Mouse (Mus musculus): ENCODE data around the gene Myl6. TPM values are rescaled to one million over a fixed set of nuclear protein-coding genes. Genes with fewer than 3 reads are reported as not detected.

Gene Myl6
- total RNA-seq (2021) = 100 to 1,000 TPM; 242 to 302 TPM
- polyA plus RNA-seq (2012; rRNA removed) = 379 and 468 TPM in 2 replicates
- long read RNA-seq, transcript Myl6-201 (6 exons, 665 nt) = major isoform, 104 of 171 reads
- long read RNA-seq, transcript Myl6-206 (7 exons, 691 nt) = minor isoform, 29 of 171 reads
- long read RNA-seq, transcript Myl6-209 (1 exons, 3,040 nt) = minor isoform, 5 of 171 reads
- long read RNA-seq, partial matches to known transcripts = 15 of 171 reads
- long read RNA-seq, other reads (novel, unspliced or antisense) = 16 of 171 reads

DNA sequence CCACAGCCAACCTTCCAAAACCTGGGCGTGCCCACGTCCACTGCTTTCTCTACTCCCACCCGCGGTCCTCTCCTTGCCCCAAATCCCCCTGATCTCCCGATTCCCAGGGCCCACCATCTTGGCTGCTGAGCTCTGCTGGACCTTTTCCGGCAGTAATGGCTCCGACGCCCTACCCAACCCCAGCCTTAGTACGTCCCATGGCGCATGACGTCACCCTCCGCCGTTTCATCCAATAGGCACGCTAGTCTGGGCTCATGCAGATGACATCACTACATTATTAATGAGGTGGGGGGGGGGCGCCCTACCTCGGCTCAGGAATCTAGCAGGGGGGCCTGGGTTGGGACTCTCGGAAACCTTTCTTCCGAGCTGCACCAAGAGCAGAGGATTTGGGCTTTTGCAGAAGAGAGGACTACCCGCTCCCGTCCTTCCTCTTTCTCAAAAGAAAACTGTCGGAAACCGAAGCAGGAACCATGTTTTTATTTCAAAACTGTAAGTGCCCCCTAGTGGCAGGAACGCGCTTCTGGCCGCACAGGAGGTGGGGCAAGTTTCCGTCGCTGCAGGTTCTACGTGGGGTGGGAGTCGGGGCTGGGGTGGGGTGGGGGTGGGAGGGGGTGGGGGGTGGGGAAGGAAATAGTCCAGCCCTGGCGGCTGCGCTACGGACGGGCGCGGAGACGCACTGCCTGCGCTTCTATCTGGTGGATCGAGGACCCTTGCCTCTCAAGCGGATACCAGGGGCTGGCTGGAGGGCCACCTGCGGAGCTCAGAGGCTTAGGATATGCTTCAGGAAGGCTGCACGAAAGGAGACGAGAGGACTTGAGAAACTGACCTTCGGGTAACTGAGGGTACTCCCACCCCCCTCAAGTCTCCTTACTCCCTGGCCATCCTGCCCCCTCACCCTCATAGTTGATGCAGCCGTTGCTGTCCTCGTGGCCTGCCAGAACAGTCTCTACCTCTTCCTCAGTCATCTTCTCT, at the start of gene Myl6:
Myl6 (minus strand) TSS at position 451 of the 972 bp plus-strand sequence.
- peak within 1 kb of the TSS; percentile 77 for H3K9ac ChIP-seq (ENCODE audit: low read depth, low read length)
- peak; percentile 95 to 97 for DNase-seq
- WGBS = under 1% methylated on average over 45 of the region's 45 CpGs
- no peaks in the 10 kb centered on the region for H3K79me2 ChIP-seq (replicated peaks; ENCODE audit: control insufficient read depth, insufficient read depth, low read length)
- H3K27ac ChIP-seq = peak within 1 kb of the TSS; percentile 100
- peaks cover 11% of the 10 kb centered on the region for H3K36me3 ChIP-seq (ENCODE audit: control insufficient read depth, insufficient read depth, low read length)
- no peaks in the 10 kb centered on the region for H3K27me3 ChIP-seq (ENCODE audit: control insufficient read depth, insufficient read depth, low read length)
- peaks cover 19% of the 10 kb centered on the region for H3K4me1 ChIP-seq (ENCODE audit: control insufficient read depth, insufficient read depth, low read length)
- peak within 1 kb of the TSS; percentile 99 for H3K4me3 ChIP-seq
- TF ChIP-seq CTCF (IDR thresholded peaks at IDR 0.05) = peak; percentile 78
- peak; percentile 100 for TF ChIP-seq POLR2A (IDR thresholded peaks at IDR 0.05; ENCODE audit: insufficient read depth, low read depth, low read length)
- peak; percentile 82; the same call in 1 of the 2 replicates for TF ChIP-seq EP300 (IDR thresholded peaks at IDR 0.05; ENCODE audit: insufficient read depth, low read depth, low read length)
- intact Hi-C loops (cut with DNase I) = loop anchor here (2.0 to 10.0 kb wide), 3 partner anchors 33 to 399 kb away; partner anchors contain the start of genes Baz2a and Esyt1

DNA sequence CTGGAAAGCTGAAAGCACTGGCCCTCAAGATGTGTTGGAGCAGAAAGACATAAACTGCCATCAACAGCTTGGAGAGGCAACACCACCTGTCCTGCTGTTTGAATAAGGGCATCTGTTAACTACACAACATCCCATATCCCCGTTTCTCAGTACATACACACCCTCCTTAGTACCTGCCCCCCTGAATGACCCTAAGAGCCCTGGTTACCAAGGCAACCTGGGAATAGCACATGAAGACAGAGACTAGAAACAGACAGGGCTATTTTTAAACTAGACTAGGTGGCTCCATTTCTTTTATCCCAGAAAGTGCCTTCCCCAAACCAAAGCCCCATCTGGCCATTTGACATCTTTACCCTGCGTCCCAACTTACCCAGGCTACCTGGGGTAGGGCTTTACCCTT, 49.2 kb upstream of the Myl6 start:
- H3K9ac ChIP-seq (ENCODE audit: low read depth, low read length) = no peak overlapping the region
- intact Hi-C loops (cut with DNase I) = loop anchor here (10.0 kb wide), 1 partner anchor 262 kb away; the partner anchor contains the start of genes Dnajc14 and Tmem198b

DNA sequence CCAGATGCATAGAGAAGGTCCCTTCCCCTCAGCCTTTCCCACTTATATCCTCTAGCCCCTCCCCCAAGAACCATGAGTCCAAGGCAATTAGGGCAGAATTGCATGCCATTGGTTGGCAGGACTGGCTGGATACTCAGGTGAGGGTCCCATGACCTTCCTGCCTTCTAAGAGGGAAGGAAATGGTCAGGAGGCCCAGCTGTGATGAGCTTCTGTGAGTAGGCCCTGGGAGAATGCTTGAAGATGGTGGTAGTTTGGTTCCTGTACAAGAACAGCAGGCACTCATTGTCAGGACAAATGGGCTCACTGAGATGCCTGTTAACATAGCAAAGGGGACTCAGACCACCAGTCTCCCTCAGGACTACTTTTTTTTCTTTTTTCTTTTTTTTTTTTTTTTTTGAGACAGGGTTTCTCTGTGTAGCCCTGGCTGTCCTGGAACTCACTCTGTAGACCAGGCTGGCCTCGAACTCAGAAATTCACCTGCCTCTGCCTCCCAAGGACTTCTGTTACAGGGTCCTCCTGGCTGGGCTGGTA, 44.5 kb upstream of the Myl6 start:
- no peak overlapping the region for H3K27ac ChIP-seq
- H3K4me1 ChIP-seq (ENCODE audit: control insufficient read depth, insufficient read depth, low read length) = peaks cover 4% of the 10 kb centered on the region
- TF ChIP-seq CTCF (IDR thresholded peaks at IDR 0.05) (no peak), EP300 (IDR thresholded peaks at IDR 0.05; ENCODE audit: insufficient read depth, low read depth, low read length) (no peak), POLR2A (IDR thresholded peaks at IDR 0.05; ENCODE audit: insufficient read depth, low read depth, low read length) (no peak)
- 94% methylated on average over 1 of the region's 1 CpGs for WGBS
- no peak overlapping the region for H3K4me3 ChIP-seq
- no peaks in the 10 kb centered on the region for H3K79me2 ChIP-seq (replicated peaks; ENCODE audit: control insufficient read depth, insufficient read depth, low read length)
- DNase-seq = no peak
- H3K9ac ChIP-seq (ENCODE audit: low read depth, low read length) = no peak overlapping the region
- peaks cover 1% of the 10 kb centered on the region for H3K36me3 ChIP-seq (ENCODE audit: control insufficient read depth, insufficient read depth, low read length)
- H3K27me3 ChIP-seq (ENCODE audit: control insufficient read depth, insufficient read depth, low read length) = no peaks in the 10 kb centered on the region
- intact Hi-C loops (cut with DNase I) = loop anchor here (5.0 kb wide), 1 partner anchor 131 kb away; no protein-coding TSS in a partner anchor

More for the DNA sequence above, 49.2 kb upstream of the Myl6 start:
- H3K4me3 ChIP-seq = no peak overlapping the region
- H3K27me3 ChIP-seq (ENCODE audit: control insufficient read depth, insufficient read depth, low read length) = no peaks in the 10 kb centered on the region
- peaks cover 3% of the 10 kb centered on the region; the same call in 1 of the 2 replicates for H3K4me1 ChIP-seq (ENCODE audit: control insufficient read depth, insufficient read depth, low read length)
- peaks cover 3% of the 10 kb centered on the region; the same call in 1 of the 2 replicates for H3K79me2 ChIP-seq (replicated peaks; ENCODE audit: control insufficient read depth, insufficient read depth, low read length)
- peaks cover 8% of the 10 kb centered on the region for H3K36me3 ChIP-seq (ENCODE audit: control insufficient read depth, insufficient read depth, low read length)
- no peak for TF ChIP-seq CTCF (IDR thresholded peaks at IDR 0.05)
- no peak for TF ChIP-seq POLR2A (IDR thresholded peaks at IDR 0.05; ENCODE audit: insufficient read depth, low read depth, low read length)
- no peak for TF ChIP-seq EP300 (IDR thresholded peaks at IDR 0.05; ENCODE audit: insufficient read depth, low read depth, low read length)
- no peak for DNase-seq
- WGBS = 48% methylated on average over 2 of the region's 2 CpGs
- no peak overlapping the region for H3K27ac ChIP-seq

DNA sequence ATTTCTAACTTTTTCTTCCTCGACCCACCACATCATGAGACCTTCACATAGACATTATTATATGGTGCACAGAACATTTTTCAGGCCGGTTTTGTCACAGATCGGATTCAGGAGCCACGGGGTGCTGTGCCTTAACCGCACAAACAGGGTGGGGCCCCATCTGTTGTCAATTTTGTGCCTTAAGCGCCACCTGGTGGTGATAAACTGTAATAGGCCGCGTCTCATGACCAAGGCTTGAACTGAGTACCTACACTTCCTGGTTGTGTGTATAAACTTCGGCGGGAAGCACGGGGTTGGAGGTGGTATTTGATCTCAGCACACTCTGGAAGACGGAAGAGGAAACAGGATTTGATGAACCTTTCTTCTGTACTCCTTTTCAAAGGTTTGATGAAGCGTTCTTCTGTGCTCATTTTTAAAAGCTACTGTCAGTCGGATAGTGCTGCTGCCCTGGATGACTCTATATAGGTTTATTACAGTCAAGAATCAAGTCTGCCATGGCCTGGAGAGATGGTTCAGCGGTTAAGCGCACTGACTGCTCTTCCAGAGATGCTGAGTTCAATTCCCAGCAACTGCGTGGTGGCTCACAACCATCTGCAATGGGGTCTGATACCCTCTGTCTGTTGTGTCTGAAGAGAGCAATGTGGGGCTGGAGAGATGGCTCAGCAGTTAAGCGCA, 42.5 kb upstream of the Myl6 start:
- intact Hi-C loops (cut with DNase I) = loop anchor here (1.0 to 5.0 kb wide), 3 partner anchors 17 to 129 kb away; partner anchors contain the start of gene Smarcc2
- peaks cover 2% of the 10 kb centered on the region; the same call in 1 of the 2 replicates for H3K4me1 ChIP-seq (ENCODE audit: control insufficient read depth, insufficient read depth, low read length)
- TF ChIP-seq CTCF (IDR thresholded peaks at IDR 0.05) (peak; percentile 96; the same call in 1 of the 2 replicates), POLR2A (IDR thresholded peaks at IDR 0.05; ENCODE audit: insufficient read depth, low read depth, low read length) (peak; percentile 44; the same call in 1 of the 2 replicates), EP300 (IDR thresholded peaks at IDR 0.05; ENCODE audit: insufficient read depth, low read depth, low read length) (peak; percentile 88)
- no peaks in the 10 kb centered on the region for H3K79me2 ChIP-seq (replicated peaks; ENCODE audit: control insufficient read depth, insufficient read depth, low read length)
- WGBS = 12% methylated on average over 18 of the region's 18 CpGs
- H3K27ac ChIP-seq = peak overlapping the region; percentile 8
- peak overlapping the region; percentile 39 for H3K4me3 ChIP-seq
- H3K9ac ChIP-seq (ENCODE audit: low read depth, low read length) = no peak overlapping the region
- H3K36me3 ChIP-seq (ENCODE audit: control insufficient read depth, insufficient read depth, low read length) = no peaks in the 10 kb centered on the region
- H3K27me3 ChIP-seq (ENCODE audit: control insufficient read depth, insufficient read depth, low read length) = no peaks in the 10 kb centered on the region
- DNase-seq = peak; percentile 86 to 91

Measured in heart, adult 2 months (tissue).